Comparison of ENCODE assay signal across 8 mouse cellular contexts in genomic region chr9:57439522-57440295, GRCm38 (mm10). TPM values are rescaled to one million over a fixed set of nuclear protein-coding genes. Genes with fewer than 3 reads are reported as not detected.
DNase-seq lines count a peak whose midpoint lies in the region; ATAC-seq and TF ChIP-seq lines count a peak whose summit lies in the region.

TSS of gene Ppcdc (minus strand) at chr9:57440124.

- peak; percentile 97 for ATAC-seq in activated CD4-positive, CD25-positive, alpha-beta regulatory T cell, adult 4 months

- peaks cover 1% of the 10 kb centered on the region for H3K27me3 ChIP-seq in megakaryocyte, embryonic 14.5 days (replicated peaks)

- peaks cover 73% of the 10 kb centered on the region for H3K36me3 ChIP-seq in megakaryocyte, embryonic 14.5 days (replicated peaks; ENCODE audit: low read length)

- no peak for TF ChIP-seq CTCF in cortical plate, adult 2 months (IDR thresholded peaks at IDR 0.05; ENCODE audit: extremely low read depth, insufficient read depth, low read length)

- TF ChIP-seq POLR2A in cortical plate, adult 2 months (IDR thresholded peaks at IDR 0.05; ENCODE audit: extremely low read depth, insufficient read depth, low read length) = peak; percentile 95

- no peaks in the 10 kb centered on the region for H3K9me3 ChIP-seq in megakaryocyte, embryonic 14.5 days

- H3K4me3 ChIP-seq in cortical plate, adult 2 months (ENCODE audit: insufficient read depth, low read length) = peak within 1 kb of the TSS; percentile 43
- peak within 1 kb of the TSS; percentile 94 for H3K4me3 ChIP-seq in megakaryocyte, embryonic 14.5 days (replicated peaks)

- 0 out of 2 replicates have a peak within 1 kb of the TSS, but pooled peaks have one; percentile 36 for H3K27ac ChIP-seq in cortical plate, adult 2 months (ENCODE audit: insufficient read depth, low read length)

- peak; percentile 84 to 90 for DNase-seq in gastrocnemius, adult 8-10 months (ENCODE audit: low spot score in 2 of 2)
- DNase-seq in hindlimb bud, embryonic 11.5 days (ENCODE audit: extremely low spot score, low read depth, low spot score) = peak; percentile 90
- peak; percentile 84 to 95 for DNase-seq in left cerebral cortex, adult 8-10 months (ENCODE audit: low spot score in 2 of 2)
- peak; percentile 96 to 98 for DNase-seq in right cerebral cortex, postnatal 10 days (ENCODE audit: low spot score in 2 of 2)
- peak; percentile 78 for DNase-seq in urinary bladder, postnatal 25 days (ENCODE audit: low spot score)

- H3K4me1 ChIP-seq in cortical plate, adult 2 months (ENCODE audit: control insufficient read depth, insufficient read depth, low read length) = peaks cover 2% of the 10 kb centered on the region; the same call in 1 of the 2 replicates
- H3K4me1 ChIP-seq in megakaryocyte, embryonic 14.5 days = peaks cover 66% of the 10 kb centered on the region

RNA-seq across cellular contexts. Expression of gene Ppcdc, which starts in this region (rescaled TPM):
- 100 to 1,000 TPM; 117 to 128 TPM for polyA plus RNA-seq in activated CD4-positive, CD25-positive, alpha-beta regulatory T cell, adult 4 months (2017; shearing (Covaris generic))
- polyA plus RNA-seq in cortical plate, adult 2 months (2012; rRNA removed) = 22.2 and 22.9 TPM in 2 replicates
- total RNA-seq in gastrocnemius, adult 8-10 months (2022) = 10 to 100 TPM in 1 of 4 experiments, 1 to 10 TPM in 3; 7.0 to 10.8 (median 7.6) TPM
- 10 to 100 TPM; 17.4 to 20.5 (median 17.9) TPM for total RNA-seq in left cerebral cortex, adult 8-10 months (2022)
- 20.9 and 74.6 TPM in 2 replicates for polyA plus RNA-seq in megakaryocyte, embryonic 14.5 days (2012; ENCODE audit: insufficient read depth, low replicate concordance)

Comparison
In these comparisons a context has a peak if more than half of its experiments do, and no peak if none do; other contexts are left out.
1. Peak in every context shown above with its lines: DNase-seq, ATAC-seq, H3K4me3 ChIP-seq and H3K27ac ChIP-seq.